Mouse (Mus musculus): ENCODE data around the gene Anxa3. TPM values are rescaled to one million over a fixed set of nuclear protein-coding genes. Genes with fewer than 3 reads are reported as not detected.

Gene Anxa3
- total RNA-seq (2014; rRNA removed) (23.9 and 26.8 TPM in 2 replicates), polyA plus RNA-seq (2015; fragmentation: Nextera tagmentation; extraction: Ambion mirVana) (23.3 and 29.2 TPM in 2 replicates)

- Histone ChIP-seq H3K27ac (ENCODE audit: low read depth, low read length) (no peak within 1 kb of the TSS), H3K4me1 (ENCODE audit: insufficient read depth, low read length) (no peaks in the 10 kb centered on the region), H3K9ac (replicated peaks; ENCODE audit: low read length, poor library complexity, severe bottlenecking) (peak within 1 kb of the TSS; percentile 46; the same call in 1 of the 2 replicates), H3K4me3 (ENCODE audit: low read depth, low read length) (peak within 1 kb of the TSS; percentile 38), H3K36me3 (ENCODE audit: insufficient read depth, low read length) (no peaks in the 10 kb centered on the region), H3K4me2 (ENCODE audit: low read depth, low read length, poor library complexity, severe bottlenecking) (peak within 1 kb of the TSS; percentile 71), H3K27me3 (ENCODE audit: insufficient read depth, low read length) (0 out of 2 replicates have a peak, but pooled peaks cover 4% of the 10 kb centered on the region), H3K9me3 (ENCODE audit: low read length) (no peaks in the 10 kb centered on the region)
- DNase-seq (ENCODE audit: low spot score) (no peak), ATAC-seq (ENCODE audit: low FRiP score) (peak; percentile 69; the same call in 1 of the 2 replicates)
- WGBS = 11% methylated on average over 26 of the region's 26 CpGs
- TF ChIP-seq CTCF (IDR thresholded peaks at IDR 0.05) = no peak
These were observed at the start of gene Anxa3 for GRCm38 (mm10) chr5:96792936-96793718. Gene Anxa3, plus strand, starts transcription at chr5:96793339.

DNA sequence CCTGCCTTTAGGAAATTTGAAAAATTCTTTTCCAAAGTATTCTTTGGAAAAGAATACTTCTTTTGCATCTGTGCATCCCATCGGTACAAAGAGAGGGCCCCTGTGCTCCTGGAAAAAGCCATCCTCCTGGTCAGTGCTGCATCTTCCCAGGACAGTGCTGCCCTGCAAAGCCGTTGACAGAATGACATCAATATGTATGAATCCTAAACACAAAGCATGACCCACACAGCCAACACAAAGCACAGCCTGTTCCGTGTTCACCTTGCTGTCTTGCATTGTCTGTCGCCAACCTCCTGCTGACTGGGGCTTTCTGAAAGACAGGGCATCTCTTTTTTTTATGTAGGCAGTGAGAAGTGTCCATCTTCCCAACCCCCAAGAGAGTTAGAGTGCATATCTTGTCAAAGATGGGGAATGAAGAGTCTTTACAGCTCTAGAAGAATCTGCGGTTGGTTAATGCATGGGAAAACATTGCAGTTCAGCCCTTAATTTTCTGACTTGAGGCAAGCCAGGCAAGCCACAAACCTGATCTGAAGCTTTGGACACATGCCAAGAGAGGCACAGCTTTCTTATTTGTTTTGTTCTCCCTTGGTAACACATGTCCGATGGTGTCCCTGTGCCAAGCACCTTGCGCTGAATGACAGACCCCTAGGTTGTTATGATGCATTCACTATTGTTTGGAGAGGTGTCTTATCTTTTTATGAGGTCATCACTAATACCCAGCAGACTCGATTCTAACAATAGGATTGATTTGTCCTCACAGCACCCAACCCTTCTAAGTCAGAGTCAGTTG, 45.7 kb upstream of the Anxa3 start:
- H3K27ac ChIP-seq (ENCODE audit: low read depth, low read length) = no peak overlapping the region
- H3K9me3 ChIP-seq (ENCODE audit: low read length) = no peaks in the 10 kb centered on the region
- H3K36me3 ChIP-seq (ENCODE audit: insufficient read depth, low read length) = no peaks in the 10 kb centered on the region
- H3K9ac ChIP-seq (replicated peaks; ENCODE audit: low read length, poor library complexity, severe bottlenecking) = no peak overlapping the region
- H3K4me2 ChIP-seq (ENCODE audit: low read depth, low read length, poor library complexity, severe bottlenecking) = no peak overlapping the region
- TF ChIP-seq CTCF (IDR thresholded peaks at IDR 0.05) = no peak
- DNase-seq (ENCODE audit: low spot score) (peak; percentile 39), ATAC-seq (ENCODE audit: low FRiP score) (no peak)
- H3K4me3 ChIP-seq (ENCODE audit: low read depth, low read length) = no peak overlapping the region
- no peaks in the 10 kb centered on the region for H3K27me3 ChIP-seq (ENCODE audit: insufficient read depth, low read length)
- H3K4me1 ChIP-seq (ENCODE audit: insufficient read depth, low read length) = no peaks in the 10 kb centered on the region; the same call in 1 of the 2 replicates
- WGBS = 29% methylated on average over 8 of the region's 8 CpGs

DNA sequence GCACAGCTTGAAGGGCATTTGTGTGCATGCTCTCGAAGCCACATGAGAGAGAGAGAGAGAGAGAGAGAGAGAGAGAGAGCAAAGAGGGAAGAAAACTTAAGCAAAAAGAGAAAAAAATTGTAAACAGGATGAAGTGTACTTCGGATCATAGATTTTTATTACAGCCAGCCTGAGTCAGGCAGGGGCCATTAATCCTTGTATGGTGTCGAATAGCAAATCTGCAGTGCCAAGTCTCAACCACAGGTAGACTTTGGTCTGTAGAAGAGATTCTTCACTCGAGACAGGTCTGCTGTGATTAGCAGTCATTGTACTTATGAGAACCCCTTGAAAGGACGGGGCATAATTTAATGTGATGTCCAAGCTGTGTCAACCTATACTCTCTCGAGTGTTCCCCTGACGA, 35.5 kb upstream of the Anxa3 start:
- ATAC-seq (ENCODE audit: low FRiP score) (no peak), DNase-seq (ENCODE audit: low spot score) (no peak)
- no peak for TF ChIP-seq CTCF (IDR thresholded peaks at IDR 0.05)
- Histone ChIP-seq H3K36me3 (ENCODE audit: insufficient read depth, low read length) (no peaks in the 10 kb centered on the region), H3K27ac (ENCODE audit: low read depth, low read length) (no peak overlapping the region), H3K4me3 (ENCODE audit: low read depth, low read length) (no peak overlapping the region), H3K4me2 (ENCODE audit: low read depth, low read length, poor library complexity, severe bottlenecking) (no peak overlapping the region), H3K4me1 (ENCODE audit: insufficient read depth, low read length) (no peaks in the 10 kb centered on the region), H3K27me3 (ENCODE audit: insufficient read depth, low read length) (no peaks in the 10 kb centered on the region), H3K9me3 (ENCODE audit: low read length) (no peaks in the 10 kb centered on the region), H3K9ac (replicated peaks; ENCODE audit: low read length, poor library complexity, severe bottlenecking) (no peak overlapping the region)
- WGBS = 88% methylated on average over 7 of the region's 7 CpGs

DNA sequence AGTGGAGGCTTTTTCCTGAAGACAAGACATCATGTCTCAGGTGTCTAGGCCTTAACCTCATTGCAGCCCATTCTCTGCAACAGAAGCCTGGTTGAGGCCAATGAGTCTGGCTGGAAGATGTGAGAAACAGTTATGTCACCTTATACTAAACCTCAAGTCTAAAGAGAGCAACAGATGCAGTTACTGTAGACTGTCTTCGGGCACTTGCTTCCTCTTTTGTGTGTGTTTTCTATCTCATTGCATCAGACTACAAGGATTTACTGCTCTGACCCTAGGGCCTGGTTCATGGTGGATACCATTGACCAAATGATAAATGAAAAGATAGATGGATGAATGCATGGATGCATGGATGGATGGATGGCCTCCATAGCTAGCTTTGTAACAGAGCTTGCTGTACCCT, 31.1 kb upstream of the Anxa3 start:
- no peak for ATAC-seq (ENCODE audit: low FRiP score)
- H3K4me3 ChIP-seq (ENCODE audit: low read depth, low read length) = no peak overlapping the region
- no peaks in the 10 kb centered on the region for H3K4me1 ChIP-seq (ENCODE audit: insufficient read depth, low read length)
- no peak overlapping the region for H3K9ac ChIP-seq (replicated peaks; ENCODE audit: low read length, poor library complexity, severe bottlenecking)
- no peak for DNase-seq (ENCODE audit: low spot score)
- no peak overlapping the region for H3K4me2 ChIP-seq (ENCODE audit: low read depth, low read length, poor library complexity, severe bottlenecking)
- no peak overlapping the region for H3K27ac ChIP-seq (ENCODE audit: low read depth, low read length)
- 97% methylated on average over 1 of the region's 1 CpGs for WGBS
- no peak for TF ChIP-seq CTCF (IDR thresholded peaks at IDR 0.05)
- H3K9me3 ChIP-seq (ENCODE audit: low read length) = no peaks in the 10 kb centered on the region
- no peaks in the 10 kb centered on the region for H3K36me3 ChIP-seq (ENCODE audit: insufficient read depth, low read length)
- H3K27me3 ChIP-seq (ENCODE audit: insufficient read depth, low read length) = no peaks in the 10 kb centered on the region

DNA sequence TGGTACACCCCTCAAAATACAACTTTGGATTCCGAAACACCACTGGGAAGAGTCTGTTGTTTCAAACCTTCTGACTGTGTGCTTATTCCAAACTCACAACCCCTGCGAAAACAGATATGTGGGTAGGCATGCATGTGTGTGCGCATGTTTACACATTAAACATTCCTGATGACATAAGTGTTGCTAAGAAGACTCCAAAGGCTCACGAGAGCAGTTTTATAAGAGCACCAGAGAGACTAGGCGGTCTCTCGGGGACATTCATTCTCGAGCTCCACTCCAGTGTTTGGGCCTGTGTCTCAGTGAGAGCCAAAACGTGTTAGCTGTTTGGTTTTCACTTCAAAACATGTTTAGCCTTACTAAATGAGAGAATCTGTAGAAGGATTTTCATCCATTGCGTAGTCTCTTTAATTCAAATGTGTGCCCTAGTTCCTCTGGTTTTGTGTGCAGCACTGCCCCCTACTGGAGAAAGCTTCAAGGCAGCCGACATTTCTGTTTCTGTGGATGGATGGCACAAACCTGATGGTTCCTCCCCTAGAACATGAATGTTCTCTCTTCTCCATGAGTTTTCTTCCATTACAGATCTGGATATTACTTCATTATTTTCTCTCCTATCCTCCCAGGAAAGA, 24.2 kb upstream of the Anxa3 start:
- Histone ChIP-seq H3K4me1 (ENCODE audit: insufficient read depth, low read length) (no peaks in the 10 kb centered on the region), H3K9ac (replicated peaks; ENCODE audit: low read length, poor library complexity, severe bottlenecking) (no peak overlapping the region)
- 59% methylated on average over 10 of the region's 10 CpGs for WGBS

More for the DNA sequence above, 24.2 kb upstream of the Anxa3 start:
- no peaks in the 10 kb centered on the region for H3K36me3 ChIP-seq (ENCODE audit: insufficient read depth, low read length)
- H3K9me3 ChIP-seq (ENCODE audit: low read length) = no peaks in the 10 kb centered on the region
- no peak overlapping the region for H3K27ac ChIP-seq (ENCODE audit: low read depth, low read length)
- H3K4me2 ChIP-seq (ENCODE audit: low read depth, low read length, poor library complexity, severe bottlenecking) = no peak overlapping the region
- no peaks in the 10 kb centered on the region for H3K27me3 ChIP-seq (ENCODE audit: insufficient read depth, low read length)
- H3K4me3 ChIP-seq (ENCODE audit: low read depth, low read length) = no peak overlapping the region
- peak; percentile 75; the same call in 1 of the 2 replicates for ATAC-seq (ENCODE audit: low FRiP score)
- peak; percentile 96 for TF ChIP-seq CTCF (IDR thresholded peaks at IDR 0.05)
- peak; percentile 86 for DNase-seq (ENCODE audit: low spot score)

Measured in midbrain, postnatal 0 days (tissue).